Mouse (Mus musculus): ENCODE results near the gene Arhgef18. TPM values are rescaled to one million over a fixed set of nuclear protein-coding genes. Genes with fewer than 3 reads are reported as not detected.

Arhgef18 gene
- total RNA-seq, 1 experiment from 2014 or later = 31.0 TPM

DNA sequence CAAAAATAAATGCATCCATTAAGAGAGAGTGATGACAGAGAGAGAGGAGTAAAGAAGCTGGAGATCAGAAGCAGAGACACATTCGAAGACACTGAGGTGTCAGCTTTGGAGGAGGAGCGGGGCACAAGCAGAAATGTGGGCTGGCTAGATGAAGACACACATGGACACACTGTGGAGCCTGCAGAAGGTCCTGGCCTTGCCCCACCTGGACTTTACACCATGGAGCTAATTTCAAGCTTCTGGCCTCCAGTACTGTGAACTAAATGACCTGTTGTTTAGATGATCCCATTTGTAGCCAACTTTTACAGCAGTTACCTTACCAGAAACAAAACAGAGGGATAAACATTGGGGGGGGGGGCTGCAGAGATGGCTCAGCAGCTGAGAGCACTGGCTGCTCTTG is 70.4 kb downstream of the Arhgef18 start:
- DNase-seq = no peak

DNA sequence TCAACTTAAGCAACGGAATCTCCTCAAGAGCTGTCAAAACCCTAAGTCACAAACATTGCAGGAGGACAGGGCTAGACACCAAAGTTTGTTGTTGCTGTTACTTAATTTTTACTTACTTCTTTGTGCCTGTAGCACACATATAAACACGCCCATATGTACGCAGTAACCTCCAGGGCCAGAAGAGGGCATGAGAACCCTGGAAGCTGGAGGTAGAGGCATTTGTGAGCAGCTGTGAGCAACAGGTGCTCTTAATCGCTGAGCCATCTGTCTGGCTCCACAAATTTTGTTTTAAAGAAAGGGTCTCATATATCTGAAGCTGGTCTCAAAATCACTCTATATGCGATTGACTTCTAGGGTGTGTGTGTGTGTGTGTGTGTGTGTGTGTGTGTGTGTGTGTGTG is 71.5 kb downstream of the Arhgef18 start:
- peak; percentile 58 for DNase-seq

DNA sequence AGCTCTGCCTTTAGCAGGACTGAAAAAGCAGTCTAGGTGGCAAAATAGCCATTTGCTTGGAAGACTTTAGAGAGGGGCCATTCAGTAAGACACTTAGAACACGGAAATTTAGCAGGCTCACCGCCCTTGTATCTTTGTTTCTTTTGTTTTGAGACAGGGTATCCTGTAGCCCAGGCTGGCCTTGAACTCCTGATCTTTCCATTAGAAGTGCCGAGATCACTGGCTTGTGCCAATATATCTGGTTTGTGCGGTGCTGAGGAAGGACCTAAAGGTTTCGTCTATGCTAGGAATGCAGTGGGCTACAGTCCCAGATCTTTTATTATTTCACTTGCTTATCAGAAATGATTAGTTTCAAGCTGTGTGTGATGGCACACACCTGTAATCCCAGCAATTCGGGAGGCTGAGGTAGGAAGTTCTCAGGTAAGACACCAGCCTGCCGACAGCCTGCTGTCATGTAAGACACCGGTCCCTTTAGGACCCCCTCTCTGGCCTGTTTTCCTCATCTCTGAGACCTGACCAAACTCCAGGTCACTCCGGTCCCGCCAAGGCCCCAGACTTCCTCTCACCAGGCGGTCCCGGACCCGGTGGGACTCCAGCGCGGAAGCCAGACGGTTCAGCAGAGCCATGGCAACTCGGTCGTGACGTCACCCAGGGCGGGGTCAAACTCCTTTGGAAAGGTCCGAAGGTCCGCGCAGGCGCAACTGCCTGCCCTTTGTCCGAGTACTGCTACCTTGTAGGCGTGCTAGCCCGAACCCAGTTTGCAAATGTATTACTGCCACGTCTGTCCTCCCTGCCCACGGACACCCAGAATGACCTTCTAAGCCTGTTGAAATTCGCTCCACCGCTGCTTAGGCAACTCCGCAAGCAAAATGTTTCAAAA is 74.4 kb downstream of the Arhgef18 start, which contains the start of gene Pex11g:
TSS of gene Pex11g (minus strand) at position 675 of the 880 bp plus-strand sequence.
- DNase-seq = peak; percentile 100

DNA sequence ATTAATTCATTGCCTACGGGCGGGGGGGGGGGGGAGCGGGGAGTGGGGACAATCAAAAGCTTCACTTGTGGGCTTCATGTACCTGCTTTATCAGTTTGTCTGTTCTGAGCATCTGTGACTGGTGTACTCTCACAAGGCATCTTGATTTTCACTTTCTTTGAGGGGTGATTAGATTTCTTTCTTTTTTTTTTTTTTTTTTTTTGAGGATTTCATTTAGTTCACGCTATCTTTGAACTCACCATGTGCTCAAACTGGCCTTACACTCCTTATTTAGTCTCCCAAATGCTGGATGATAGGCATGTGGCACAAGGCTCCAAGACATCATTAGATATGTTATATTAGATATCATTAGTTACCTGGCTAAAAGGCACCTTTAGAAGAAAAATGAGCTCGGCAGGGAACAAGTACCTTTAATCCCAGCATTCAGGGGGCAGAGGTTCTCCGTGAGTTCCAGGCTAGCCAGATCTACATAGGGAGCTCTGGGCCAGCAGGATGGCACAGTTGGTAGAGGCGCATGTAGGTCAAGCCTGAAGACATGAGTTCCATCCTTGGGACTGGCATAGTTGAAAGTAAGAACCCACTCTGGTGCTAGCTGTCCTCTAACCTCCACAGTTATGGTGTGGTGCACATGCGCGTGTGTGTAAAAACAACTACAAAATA is 75.2 kb downstream of the Arhgef18 start:
- DNase-seq = no peak

DNA sequence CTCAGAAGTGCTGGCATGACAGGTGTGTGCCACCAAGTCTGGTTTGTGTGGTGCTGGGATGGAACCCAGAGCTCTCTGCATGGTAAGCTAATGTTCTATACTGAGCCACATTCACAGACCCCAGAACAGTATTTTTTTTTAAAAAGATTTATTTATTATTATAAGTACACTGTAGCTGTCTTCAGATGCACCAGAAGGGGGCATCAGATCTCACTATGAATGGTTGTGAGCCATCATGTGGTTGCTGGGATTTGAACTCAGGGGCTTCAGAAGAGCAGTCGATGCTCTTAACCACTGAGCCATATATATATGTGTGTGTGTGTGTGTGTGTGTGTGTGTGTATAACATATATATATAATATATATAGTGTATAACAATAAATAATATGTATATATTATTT is 76.0 kb downstream of the Arhgef18 start:
- DNase-seq = no peak

DNA sequence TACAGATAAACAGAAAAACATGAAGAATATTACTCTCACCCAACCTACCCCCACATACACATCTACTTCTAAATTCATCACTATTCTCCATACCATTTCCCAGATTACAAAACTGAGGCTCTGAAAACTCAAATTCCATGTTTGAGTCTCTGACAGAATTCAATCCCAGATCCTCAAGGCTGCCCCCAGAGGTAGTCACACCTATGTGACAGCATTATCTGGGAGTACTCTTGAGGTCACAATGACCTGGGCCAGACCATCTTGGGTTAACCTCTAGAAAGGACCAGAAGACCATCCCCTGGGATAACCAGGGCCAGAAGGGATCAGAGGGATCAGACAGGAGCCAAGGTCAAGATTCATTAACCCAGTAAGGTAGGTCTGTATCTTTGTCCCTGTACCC is 77.8 kb downstream of the Arhgef18 start, which contains the start of gene Tex45:
TSS of gene Tex45 (plus strand) at position 301 of the 400 bp plus-strand sequence.
- no peak for DNase-seq

DNA sequence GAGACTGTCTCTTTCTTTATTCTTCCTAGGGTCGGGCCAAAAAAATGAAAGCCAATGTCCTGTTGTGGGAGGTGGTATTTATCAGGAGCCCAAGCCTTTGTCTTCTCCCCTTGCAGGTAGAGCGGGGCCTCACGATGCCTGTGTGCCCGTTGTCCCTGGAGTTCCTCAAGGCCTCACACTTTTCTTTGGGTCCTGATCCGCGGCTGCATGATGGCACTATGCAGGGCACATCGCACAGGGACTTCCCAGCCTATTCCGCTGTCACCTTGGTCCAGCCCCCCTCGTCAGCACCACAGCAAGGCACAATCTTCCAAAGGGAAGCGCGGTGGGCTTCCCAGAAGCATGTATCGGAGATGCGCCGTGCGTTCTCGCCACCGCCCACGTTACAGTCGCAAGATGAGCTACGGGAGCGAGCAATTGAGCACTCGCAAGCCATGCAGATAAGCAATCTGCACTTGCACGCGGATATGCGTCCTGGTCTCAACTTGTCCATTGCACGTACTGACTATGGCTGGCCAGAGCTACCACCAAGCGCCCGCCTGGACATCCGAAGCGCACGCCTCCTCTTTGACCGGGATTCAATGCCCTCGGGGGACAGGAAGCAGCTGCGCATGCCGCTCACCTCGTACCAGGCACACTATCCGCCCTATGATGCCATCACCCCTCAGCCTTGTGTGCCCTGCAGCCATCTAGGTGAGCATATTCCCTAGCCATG is 83.1 kb downstream of the Arhgef18 start:
- DNase-seq = no peak

DNA sequence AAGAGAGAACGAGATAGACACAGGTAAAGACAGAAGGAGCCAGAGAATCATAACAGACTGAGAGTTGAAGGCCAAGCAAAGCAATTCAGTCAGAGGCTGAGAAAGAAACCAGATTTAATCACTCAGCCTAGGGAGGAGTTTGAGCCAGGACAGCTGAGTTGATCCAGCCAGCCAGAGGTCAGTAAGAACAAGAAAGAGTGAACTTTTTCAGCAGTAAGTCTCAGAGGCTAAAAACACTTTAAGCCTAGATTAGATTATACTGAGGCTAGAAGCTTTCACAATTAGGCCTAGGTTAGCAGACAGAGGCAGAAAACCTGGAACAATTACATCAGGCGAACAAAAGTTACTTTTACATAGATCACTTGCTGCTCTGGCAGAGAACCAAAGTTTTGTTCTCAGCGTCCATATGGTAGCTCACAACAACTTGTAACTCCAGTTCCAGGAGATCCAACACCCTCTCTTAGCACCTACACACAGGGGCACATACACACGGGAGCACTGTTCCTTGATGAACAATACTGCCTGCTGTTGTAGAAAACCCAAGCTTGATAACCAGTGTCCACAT is 87.5 kb downstream of the Arhgef18 start:
- no peak for DNase-seq

DNA sequence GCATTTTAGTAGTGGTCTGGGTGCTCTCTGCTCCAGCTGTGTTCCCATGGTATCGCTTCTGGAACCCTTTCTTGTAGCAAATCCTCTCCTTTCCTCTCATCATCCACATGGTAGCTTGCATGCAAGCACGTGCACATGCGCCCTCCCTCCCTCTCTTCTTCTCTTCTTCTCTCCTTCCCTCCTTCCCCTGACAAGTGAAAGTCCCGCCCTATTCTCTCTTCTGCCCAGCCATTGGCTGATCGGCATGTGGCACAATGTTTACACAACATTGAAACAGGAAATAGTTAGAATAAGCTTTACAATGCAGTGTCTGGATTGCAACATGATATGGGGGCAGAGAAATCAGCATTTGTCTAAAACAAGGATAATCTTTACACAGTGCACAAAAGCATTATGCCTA is 88.8 kb downstream of the Arhgef18 start:
- no peak for DNase-seq

DNA sequence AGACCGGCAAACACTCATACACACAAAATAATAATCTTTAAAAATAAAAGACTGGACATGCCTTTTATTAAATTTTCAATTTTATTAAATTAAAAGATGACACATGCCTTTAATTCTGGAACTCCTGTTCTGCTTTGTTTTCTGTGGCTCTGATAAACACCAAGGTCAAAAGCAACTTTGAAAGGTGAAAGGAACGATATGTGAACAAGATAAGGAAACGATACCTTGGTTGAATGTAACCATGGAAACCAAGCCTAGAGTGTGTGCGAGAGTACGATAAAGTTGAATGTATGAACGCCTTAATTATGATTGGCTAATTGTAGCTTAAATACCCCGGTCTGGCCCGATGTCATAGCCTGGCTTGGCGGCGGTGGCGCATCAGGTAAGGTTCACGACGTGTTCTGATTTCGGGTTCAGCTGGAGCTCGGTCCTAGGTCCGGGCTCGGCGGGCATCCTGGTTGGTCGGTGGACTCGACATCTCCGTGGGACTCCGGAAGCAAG is 89.5 kb downstream of the Arhgef18 start:
- DNase-seq = no peak

DNA sequence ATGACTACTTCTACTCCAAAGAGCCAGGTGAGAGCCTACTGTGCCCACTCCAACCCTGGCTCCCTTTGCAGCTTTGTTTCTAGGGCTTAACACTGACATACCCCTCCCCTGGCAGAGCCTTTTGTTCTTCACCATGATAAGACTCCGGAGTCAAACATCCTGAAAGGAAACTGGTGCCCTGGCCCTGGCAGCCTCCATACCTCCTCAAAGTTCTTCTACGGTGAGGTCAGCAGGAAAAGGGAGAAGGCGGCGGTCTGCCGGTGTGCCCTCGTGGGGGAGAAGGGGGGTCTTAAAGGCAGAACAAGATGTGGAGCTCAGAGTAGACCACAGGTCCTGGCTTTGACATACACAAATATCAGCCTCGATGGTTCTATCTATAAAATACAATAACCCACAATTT is 90.7 kb downstream of the Arhgef18 start:
- no peak for DNase-seq

DNA sequence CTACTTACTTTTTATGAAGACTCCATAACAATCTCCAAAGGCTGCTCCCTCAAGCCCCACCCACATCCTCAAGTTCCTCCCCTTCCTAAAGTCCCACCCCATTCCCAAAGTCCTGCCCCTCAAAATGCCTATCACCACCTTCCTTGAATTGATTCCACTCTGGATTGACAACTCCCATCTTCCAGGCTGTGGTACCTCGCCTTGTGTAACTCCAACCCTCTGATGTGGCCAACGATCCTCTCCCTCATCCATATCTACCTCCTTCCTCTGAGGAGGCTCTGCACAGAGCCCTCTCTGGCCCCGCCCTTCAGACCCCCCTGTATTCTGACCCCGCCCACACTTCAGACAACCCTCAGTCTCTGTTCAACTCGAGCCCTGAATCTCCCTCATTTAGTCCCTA is 92.4 kb downstream of the Arhgef18 start:
- no peak for DNase-seq

DNA sequence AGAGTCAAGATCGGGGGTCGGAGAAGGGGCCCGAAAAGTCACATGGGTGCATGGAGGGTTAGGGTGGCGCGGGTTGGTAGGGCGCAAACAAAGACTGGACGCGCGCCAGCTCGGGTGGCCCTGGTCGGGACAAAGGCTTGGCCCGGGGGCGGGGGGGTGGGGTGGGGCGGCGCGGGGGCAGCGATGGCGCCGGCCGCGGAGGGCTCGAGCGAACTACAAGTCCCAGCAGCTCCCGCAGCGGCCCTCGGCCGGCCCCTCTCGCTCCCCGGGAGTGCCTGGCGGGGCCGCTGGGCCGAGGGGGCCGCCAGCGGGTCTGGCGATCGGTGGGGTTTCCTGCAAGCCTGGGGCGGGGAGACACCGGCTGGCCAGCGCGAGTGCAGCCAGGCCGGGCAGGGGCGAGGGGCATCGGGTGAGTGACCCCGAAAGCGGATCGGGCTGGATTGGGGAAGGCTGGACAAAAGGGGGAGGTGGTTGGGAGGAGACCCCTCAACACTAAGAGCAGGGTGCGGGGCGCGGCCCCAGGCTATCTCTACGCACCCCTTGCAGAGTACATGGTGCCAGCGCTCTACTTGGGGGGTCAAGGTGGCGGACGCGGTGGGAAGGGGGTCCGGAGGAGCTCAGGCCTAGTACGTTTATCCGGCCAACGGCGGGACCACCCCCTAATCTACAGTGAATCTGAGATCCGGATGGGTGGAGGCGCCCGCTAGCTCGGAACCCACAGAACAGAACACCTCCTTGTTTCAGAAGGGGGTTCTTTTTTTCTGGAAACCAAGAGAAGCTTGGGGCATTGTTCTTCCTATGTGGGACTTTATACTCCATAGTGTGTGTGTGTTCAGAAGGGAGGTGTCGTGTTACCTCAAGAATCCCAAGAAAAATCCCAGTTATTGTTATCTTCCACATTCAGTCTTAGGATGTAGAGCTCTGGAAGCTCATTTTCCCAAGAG is 100.4 kb downstream of the Arhgef18 start, which contains the start of gene Zfp358:
TSS of gene Zfp358 (plus strand) at position 238 of the 944 bp plus-strand sequence.
- DNase-seq = peak; percentile 89

DNA sequence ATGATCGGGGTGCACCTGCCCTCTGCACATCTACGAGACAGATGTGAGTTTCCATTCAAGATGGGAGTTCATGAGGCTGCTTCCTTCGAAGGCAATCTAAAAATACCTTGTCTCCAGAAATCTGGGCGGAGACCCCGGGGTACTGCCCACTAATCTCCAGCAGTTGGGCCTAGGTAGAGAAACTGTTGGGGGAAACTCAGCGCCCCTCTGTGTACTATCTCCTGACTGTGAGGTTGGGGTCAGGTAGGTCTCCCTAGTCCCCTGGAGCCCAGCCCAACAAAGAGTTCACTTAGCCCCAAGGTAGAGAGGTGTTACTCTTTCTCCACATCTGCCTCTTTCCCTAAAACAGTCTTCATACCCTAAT is 101.0 kb downstream of the Arhgef18 start:
- no peak for DNase-seq

DNA sequence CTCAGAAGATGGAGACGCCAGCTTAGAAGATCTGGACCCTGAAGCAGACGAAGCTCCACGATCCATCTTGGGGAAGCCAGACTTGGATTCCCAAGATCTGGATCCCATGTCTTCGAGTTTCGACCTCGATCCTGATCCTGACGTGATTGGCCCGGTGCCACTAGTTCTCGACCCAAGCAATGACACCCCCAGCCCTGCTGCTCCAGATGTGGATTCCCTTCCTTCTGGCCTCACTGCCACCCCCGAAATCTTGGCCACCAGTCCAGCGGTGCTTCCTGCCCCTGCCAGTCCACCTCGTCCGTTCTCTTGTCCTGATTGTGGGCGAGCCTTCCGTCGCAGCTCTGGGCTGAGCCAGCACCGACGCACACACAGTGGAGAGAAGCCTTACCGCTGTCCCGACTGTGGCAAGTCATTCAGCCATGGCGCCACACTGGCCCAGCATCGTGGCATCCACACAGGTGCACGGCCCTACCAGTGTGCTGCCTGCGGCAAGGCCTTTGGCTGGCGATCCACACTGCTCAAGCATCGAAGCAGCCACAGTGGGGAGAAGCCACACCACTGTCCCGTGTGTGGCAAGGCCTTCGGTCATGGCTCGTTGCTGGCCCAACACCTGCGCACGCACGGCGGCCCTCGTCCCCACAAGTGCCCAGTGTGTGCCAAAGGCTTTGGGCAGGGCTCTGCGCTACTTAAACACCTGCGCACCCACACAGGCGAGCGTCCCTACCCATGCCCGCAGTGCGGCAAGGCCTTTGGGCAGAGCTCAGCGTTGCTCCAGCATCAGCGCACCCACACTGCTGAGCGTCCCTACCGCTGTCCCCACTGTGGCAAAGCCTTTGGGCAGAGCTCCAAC is 103.0 kb downstream of the Arhgef18 start:
- no peak for DNase-seq

DNA sequence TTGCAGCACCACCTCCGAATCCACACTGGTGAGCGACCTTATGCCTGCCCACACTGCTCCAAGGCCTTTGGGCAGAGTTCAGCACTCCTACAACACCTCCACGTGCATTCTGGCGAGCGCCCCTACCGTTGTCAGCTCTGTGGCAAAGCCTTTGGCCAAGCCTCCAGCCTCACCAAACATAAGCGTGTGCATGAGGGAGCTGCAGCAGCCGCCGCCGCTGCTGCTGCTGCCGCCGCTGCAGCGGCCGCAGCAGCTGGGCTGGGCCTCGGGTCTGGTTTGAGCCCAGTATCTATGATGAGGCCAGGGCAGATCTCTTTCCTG is 103.6 kb downstream of the Arhgef18 start:
- DNase-seq = no peak

DNA sequence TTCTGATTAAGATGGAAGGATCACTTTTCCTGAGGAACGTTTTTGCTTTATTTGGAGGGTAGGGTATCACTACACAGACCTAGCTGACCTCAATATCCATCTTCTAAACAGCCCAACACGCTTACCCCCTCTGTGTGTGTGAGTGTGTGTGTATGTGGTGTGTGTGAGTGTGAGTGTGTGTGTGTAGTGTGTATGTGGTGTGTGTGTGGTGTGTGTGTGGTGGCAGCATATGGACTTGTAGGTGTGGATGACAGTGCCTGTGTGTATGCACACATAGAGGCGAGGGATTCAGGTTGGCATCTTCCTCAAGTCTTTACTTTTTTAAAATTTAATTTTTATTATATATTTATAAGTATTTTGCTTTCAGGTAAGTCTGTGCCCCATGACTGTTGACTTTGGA is 105.8 kb downstream of the Arhgef18 start:
- DNase-seq = no peak

DNA sequence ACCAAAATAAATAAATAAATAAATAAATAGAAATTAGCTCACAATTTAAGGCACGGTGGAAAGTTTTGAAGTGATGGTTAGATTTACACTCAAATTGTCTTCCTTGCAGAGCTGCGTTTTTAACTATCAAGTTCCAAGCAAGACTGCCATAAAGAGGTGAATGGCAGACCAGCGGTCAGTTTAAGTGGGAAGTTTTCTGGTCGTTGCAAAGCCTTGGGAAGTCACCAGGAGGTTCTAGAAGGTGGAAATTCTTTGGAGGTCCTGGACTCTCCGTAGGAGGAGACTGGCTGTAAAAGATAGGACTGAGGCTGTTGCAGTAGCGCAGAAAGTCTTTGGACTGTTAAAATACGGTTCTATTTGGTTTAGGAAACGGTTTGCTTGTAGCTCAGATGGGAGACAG is 106.9 kb downstream of the Arhgef18 start:
- no peak for DNase-seq

DNA sequence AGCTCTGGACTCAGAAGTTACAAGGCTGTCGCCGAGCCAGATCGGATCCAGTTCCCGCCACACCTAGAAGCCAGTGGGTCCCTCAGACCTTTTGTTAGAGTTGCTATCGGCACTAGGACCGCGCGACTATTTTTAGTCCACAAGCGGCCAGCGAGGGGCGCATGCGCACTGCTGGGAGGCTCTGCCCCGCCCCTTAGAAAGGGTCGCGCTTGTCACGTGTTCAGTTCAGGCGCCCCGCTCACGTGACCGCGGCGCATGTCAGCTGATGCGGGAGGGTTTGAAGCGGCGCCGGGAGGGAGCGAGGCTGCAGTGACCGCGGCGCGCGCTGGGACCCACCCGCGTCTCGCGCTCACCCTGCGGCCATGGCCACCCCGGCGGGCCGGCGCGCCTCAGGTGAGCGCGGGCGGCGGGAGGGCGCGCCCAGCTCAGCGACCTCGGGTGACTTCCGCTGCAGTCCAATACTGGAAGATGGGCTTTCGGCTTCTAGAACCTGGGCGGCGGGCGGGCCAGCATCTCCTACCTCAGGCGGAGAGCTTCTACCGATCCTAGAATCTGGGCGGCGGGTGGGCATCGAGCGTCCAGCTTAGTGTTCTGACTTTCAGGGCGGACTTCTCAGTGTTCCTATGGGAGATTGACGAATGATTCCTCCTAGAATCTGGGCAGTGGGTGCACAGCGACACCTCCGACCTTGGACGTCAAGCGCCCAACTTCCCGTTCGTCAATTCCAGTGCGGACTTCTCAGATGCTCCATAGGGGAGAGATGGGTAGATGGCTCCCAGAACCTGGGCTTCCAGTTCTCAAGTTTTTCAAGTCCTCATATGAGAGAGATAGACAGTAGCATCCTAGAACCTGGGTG is 107.7 kb downstream of the Arhgef18 start, which contains the start of gene Mcoln1:
TSS of gene Mcoln1 (plus strand) at position 223 of the 856 bp plus-strand sequence.
- DNase-seq = peak; percentile 99

All from adrenal gland, postnatal 14 days (tissue).